Mouse (Mus musculus): ENCODE results near the gene Ccnf.

Ccnf gene

GRCm38 (mm10) chr17:24203611-24204534, 47.4 kb downstream of the Ccnf start:
- DNase-seq (ENCODE audit: low spot score in 2 of 2) = no peak

GRCm38 (mm10) chr17:24203068-24203467, 48.2 kb downstream of the Ccnf start:
- peak in 1 of 2 experiments; percentile 42 for DNase-seq (ENCODE audit: low spot score in 2 of 2)

GRCm38 (mm10) chr17:24201092-24201491, 50.2 kb downstream of the Ccnf start:
- DNase-seq (ENCODE audit: low spot score in 2 of 2) = no peak

- no peak for DNase-seq (ENCODE audit: low spot score in 2 of 2)
These were observed 51.5 kb downstream of the Ccnf start for GRCm38 (mm10) chr17:24199741-24200140.

GRCm38 (mm10) chr17:24199252-24199651, 52.0 kb downstream of the Ccnf start:
- DNase-seq (ENCODE audit: low spot score in 2 of 2) = no peak

- no peak for DNase-seq (ENCODE audit: low spot score in 2 of 2)
These were observed 54.1 kb downstream of the Ccnf start for GRCm38 (mm10) chr17:24197032-24197824.

- no peak for DNase-seq (ENCODE audit: low spot score in 2 of 2)
These were observed 55.9 kb downstream of the Ccnf start for GRCm38 (mm10) chr17:24195349-24195748.

- DNase-seq (ENCODE audit: low spot score in 2 of 2) = no peak
These were observed 57.5 kb downstream of the Ccnf start for GRCm38 (mm10) chr17:24193769-24194168.

GRCm38 (mm10) chr17:24193268-24193667, 58.0 kb downstream of the Ccnf start:
- no peak for DNase-seq (ENCODE audit: low spot score in 2 of 2)

- no peak for DNase-seq (ENCODE audit: low spot score in 2 of 2)
These were observed 58.4 kb downstream of the Ccnf start for GRCm38 (mm10) chr17:24192848-24193247.

GRCm38 (mm10) chr17:24191481-24191880, 59.8 kb downstream of the Ccnf start:
- no peak for DNase-seq (ENCODE audit: low spot score in 2 of 2)

- DNase-seq (ENCODE audit: low spot score in 2 of 2) = no peak
These were observed 60.4 kb downstream of the Ccnf start for GRCm38 (mm10) chr17:24190934-24191333.

GRCm38 (mm10) chr17:24174259-24174658, 77.0 kb downstream of the Ccnf start:
- DNase-seq (ENCODE audit: low spot score in 2 of 2) = no peak

- peak; percentile 51 to 72 for DNase-seq (ENCODE audit: low spot score in 2 of 2)
These were observed 77.9 kb downstream of the Ccnf start for GRCm38 (mm10) chr17:24173423-24173822.

All from spleen, postnatal 36 days (tissue).